Mouse (Mus musculus): ENCODE data around the gene Ipo11.

DNA sequence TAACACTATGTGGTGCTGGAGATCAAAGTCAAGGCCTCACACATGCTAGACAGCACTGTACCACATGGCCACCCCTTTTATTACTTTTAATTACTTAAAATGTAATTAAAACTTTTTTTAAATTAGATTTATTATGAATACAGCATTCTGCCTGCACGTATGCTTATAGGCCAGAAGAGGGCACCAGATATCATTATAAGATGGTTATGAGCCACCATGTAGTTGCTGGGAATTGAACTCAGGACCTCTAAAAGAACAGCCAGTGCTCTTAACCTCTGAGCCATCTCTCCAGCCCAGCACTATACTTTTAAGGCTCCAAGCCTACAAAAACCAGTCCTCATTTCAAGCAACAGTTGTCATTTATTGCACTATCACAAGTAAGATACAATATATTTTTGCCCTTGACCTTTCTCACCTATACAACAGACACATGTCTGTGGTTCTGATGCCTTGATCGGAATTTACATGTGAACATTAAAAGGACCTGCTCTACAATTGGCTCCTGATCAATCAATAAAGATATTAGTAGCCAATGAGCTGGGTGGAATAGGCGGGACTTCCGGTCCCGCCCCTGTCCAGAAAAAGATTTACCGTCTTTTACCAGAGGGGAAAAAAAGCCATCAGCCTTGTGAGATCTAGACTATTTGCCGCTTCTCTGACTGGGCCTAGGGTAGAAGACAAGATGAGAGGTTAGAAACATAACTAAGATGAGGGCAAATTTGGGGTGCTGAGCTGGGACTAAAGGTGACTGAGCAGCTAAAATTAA, 4.6 kb upstream of the Ipo11 start:
- TF ChIP-seq CTCF (IDR thresholded peaks at IDR 0.05; ENCODE audit: low read depth, low read length), result 0 out of 2 replicates have a peak, but pooled peaks have one; percentile 5
- TF ChIP-seq POLR2A (IDR thresholded peaks at IDR 0.05; ENCODE audit: extremely low read depth, insufficient read depth, low read length), result no peak
